ENCODE assay signal across 9 mouse cellular contexts in genomic region chr8:125285966-125286681, GRCm38 (mm10).
DNase-seq lines count a peak whose midpoint lies in the region; ATAC-seq and TF ChIP-seq lines count a peak whose summit lies in the region.
"Had no signal": no experiment of that assay in that cellular context is flagged by ENCODE, and none has a peak within 500 bp of the region (broad histone marks: within the 10 kb centered on the region; RNA-seq: fewer than 3 reads in every experiment).

No protein-coding gene starts in this region.

- H3K36me3 ChIP-seq in heart, adult 2 months (ENCODE audit: control insufficient read depth, insufficient read depth, low read length): no peaks in the 10 kb centered on the region
- no peaks in the 10 kb centered on the region for H3K36me3 ChIP-seq in midbrain, embryonic 13.5 days
- H3K36me3 ChIP-seq: G1E had no signal

- H3K4me2 ChIP-seq in midbrain, embryonic 13.5 days (replicated peaks): no peak overlapping the region

- H3K9me3 ChIP-seq in midbrain, embryonic 13.5 days: no peaks in the 10 kb centered on the region

- peak; percentile 61; the same call in 1 of the 2 replicates for TF ChIP-seq POLR2A in heart, adult 2 months (IDR thresholded peaks at IDR 0.05; ENCODE audit: insufficient read depth, low read depth, low read length)

- no peak for ATAC-seq in midbrain, embryonic 13.5 days
- ATAC-seq in CD4-positive, CD25-positive, alpha-beta regulatory T cell, adult 4 months: no peak

- intact Hi-C loops in heart, adult 2 months (cut with DNase I): loop anchor here (5.0 kb wide), 1 partner anchor 89 kb away; no protein-coding TSS in a partner anchor

- TF ChIP-seq EP300 in heart, adult 2 months (IDR thresholded peaks at IDR 0.05; ENCODE audit: insufficient read depth, low read depth, low read length): peak; percentile 72; the same call in 1 of the 2 replicates

- no peak for TF ChIP-seq CTCF in heart, adult 2 months (IDR thresholded peaks at IDR 0.05)

- peaks cover 35% of the 10 kb centered on the region for H3K4me1 ChIP-seq in heart, adult 2 months (ENCODE audit: control insufficient read depth, insufficient read depth, low read length)
- peaks cover 23% of the 10 kb centered on the region for H3K4me1 ChIP-seq in midbrain, embryonic 13.5 days (replicated peaks)

- WGBS in heart, adult 2 months: 21% methylated on average over 12 of the region's 12 CpGs
- 76% methylated on average over 12 of the region's 12 CpGs for WGBS in midbrain, embryonic 13.5 days

- DNase-seq in layer of hippocampus, adult 11-12 months (ENCODE audit: low spot score): peak; percentile 16
- DNase-seq in layer of hippocampus, adult 9-10 months (ENCODE audit: low spot score): no peak
- peak; percentile 57 for DNase-seq in adrenal gland, postnatal 25 days
- DNase-seq in heart, adult 2 months: peak; percentile 89 to 90
- DNase-seq in kidney, postnatal 36 days: peak; percentile 53 to 67
- peak; percentile 61 for DNase-seq in ovary, postnatal 36 days (ENCODE audit: low spot score)

- H3K4me3 ChIP-seq in heart, adult 2 months: peak overlapping the region; percentile 27; the same call in 1 of the 2 replicates
- no peak overlapping the region for H3K4me3 ChIP-seq in midbrain, embryonic 13.5 days (replicated peaks)

- no peaks in the 10 kb centered on the region for H3K27me3 ChIP-seq in heart, adult 2 months (ENCODE audit: control insufficient read depth, insufficient read depth, low read length)
- H3K27me3 ChIP-seq in midbrain, embryonic 13.5 days: 0 out of 2 replicates have a peak, but pooled peaks cover 9% of the 10 kb centered on the region

- no peaks in the 10 kb centered on the region for H3K79me2 ChIP-seq in heart, adult 2 months (replicated peaks; ENCODE audit: control insufficient read depth, insufficient read depth, low read length)

- H3K27ac ChIP-seq in heart, adult 2 months: peak overlapping the region; percentile 87
- no peak overlapping the region for H3K27ac ChIP-seq in midbrain, embryonic 13.5 days

- peak overlapping the region; percentile 40 for H3K9ac ChIP-seq in heart, adult 2 months (ENCODE audit: low read depth, low read length)
- H3K9ac ChIP-seq in midbrain, embryonic 13.5 days (replicated peaks): no peak overlapping the region
